ENCODE assay signal across 8 mouse cellular contexts in the genomic region with DNA sequence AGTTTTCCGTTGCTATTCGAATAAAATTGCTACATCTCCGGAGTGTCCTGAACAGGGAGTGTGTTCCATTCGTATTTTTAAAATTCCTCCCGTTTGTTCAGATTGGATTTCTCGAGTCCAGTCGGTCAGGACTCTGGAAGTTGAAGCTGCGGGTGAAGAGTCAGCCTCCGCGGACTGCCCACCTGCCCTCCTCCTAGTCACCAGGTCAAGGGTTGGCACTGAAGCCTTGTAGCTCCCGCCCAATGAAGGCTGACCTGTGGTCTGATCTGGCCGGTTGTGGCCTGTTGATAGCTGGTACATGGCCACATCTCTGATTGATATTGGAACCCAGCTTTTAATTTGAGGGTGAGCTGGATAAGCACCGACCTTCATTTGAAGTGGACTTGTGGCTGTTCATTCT. TPM values are rescaled to one million over a fixed set of nuclear protein-coding genes. Genes with fewer than 3 reads are reported as not detected.
DNase-seq lines count a peak whose midpoint lies in the region; ATAC-seq lines count a peak whose summit lies in the region.

No protein-coding gene starts in this region.

- no peak for ATAC-seq in heart, embryonic 13.5 days (ENCODE audit: extremely low read depth, insufficient number of reproducible peaks, low FRiP score, low TSS enrichment)
- ATAC-seq in megakaryocyte, adult 5-6 weeks (ENCODE audit: poor library complexity, severe bottlenecking), result peak; percentile 45
- ATAC-seq in stomach, embryonic 15.5 days (ENCODE audit: insufficient read depth, low FRiP score, low read depth), result no peak

- peaks cover 43% of the 10 kb centered on the region for H3K4me1 ChIP-seq in heart, embryonic 13.5 days
- H3K4me1 ChIP-seq in stomach, embryonic 15.5 days, result peaks cover 16% of the 10 kb centered on the region

- H3K27ac ChIP-seq in heart, embryonic 13.5 days (replicated peaks), result peak overlapping the region; percentile 95
- peak overlapping the region; percentile 93; the same call in 1 of the 2 replicates for H3K27ac ChIP-seq in stomach, embryonic 15.5 days

- no peaks in the 10 kb centered on the region for H3K27me3 ChIP-seq in heart, embryonic 13.5 days (replicated peaks)
- H3K27me3 ChIP-seq in stomach, embryonic 15.5 days (replicated peaks), result no peaks in the 10 kb centered on the region

- H3K4me3 ChIP-seq in heart, embryonic 13.5 days, result peak overlapping the region; percentile 97
- peak overlapping the region; percentile 95 for H3K4me3 ChIP-seq in stomach, embryonic 15.5 days (replicated peaks)

- H3K9ac ChIP-seq in heart, embryonic 13.5 days, result peak overlapping the region; percentile 99
- peak overlapping the region; percentile 99 for H3K9ac ChIP-seq in stomach, embryonic 15.5 days

- 1% methylated on average over 13 of the region's 13 CpGs for WGBS in heart, embryonic 13.5 days
- WGBS in stomach, embryonic 15.5 days, result 2% methylated on average over 13 of the region's 13 CpGs

- peak; percentile 27 for DNase-seq in ovary, postnatal 36 days (ENCODE audit: low spot score)
- DNase-seq in ovary, postnatal 10 days (ENCODE audit: low spot score), result no peak
- DNase-seq in cerebellum, postnatal 36 days, result peak; percentile 20 to 28
- DNase-seq in kidney, postnatal 25 days, result peak; percentile 79 to 93
- DNase-seq in thymus, postnatal 0 days (ENCODE audit: low spot score), result no peak

- H3K36me3 ChIP-seq in heart, embryonic 13.5 days, result no peaks in the 10 kb centered on the region
- H3K36me3 ChIP-seq in stomach, embryonic 15.5 days, result no peaks in the 10 kb centered on the region

- H3K4me2 ChIP-seq in heart, embryonic 13.5 days, result peak overlapping the region; percentile 95
- peak overlapping the region; percentile 70 for H3K4me2 ChIP-seq in stomach, embryonic 15.5 days

- H3K9me3 ChIP-seq in heart, embryonic 13.5 days, result no peaks in the 10 kb centered on the region
- H3K9me3 ChIP-seq in stomach, embryonic 15.5 days, result no peaks in the 10 kb centered on the region

RNA-seq across cellular contexts. Expression of a gene that starts 1.0 kb away (rescaled TPM):
- 172 and 188 TPM in 2 replicates for polyA plus RNA-seq in heart, embryonic 13.5 days (2015; fragmentation: Nextera tagmentation; extraction: Ambion mirVana)
- 139 and 155 TPM in 2 replicates for total RNA-seq in megakaryocyte, adult 5-6 weeks (2015)
- 148 and 160 TPM in 2 replicates for total RNA-seq in megakaryocyte, adult 5-6 weeks (2017)
- 165 and 178 TPM in 2 replicates for polyA plus RNA-seq in stomach, embryonic 15.5 days (2015; fragmentation: Nextera tagmentation; extraction: Ambion mirVana)
- 207 and 217 TPM in 2 replicates for polyA plus RNA-seq in thymus, postnatal 0 days (2015; fragmentation: Nextera tagmentation; extraction: Ambion mirVana)

Comparison
In these comparisons a context has a peak if more than half of its experiments do, and no peak if none do; other contexts are left out.
1. DNase-seq: peak in ovary, postnatal 36 days (single experiment), cerebellum, postnatal 36 days (2 of 2) and kidney, postnatal 25 days (2 of 2); none in ovary, postnatal 10 days (single experiment) and thymus, postnatal 0 days (single experiment).